Mouse (Mus musculus) midbrain, embryonic 11.5 days (tissue): ENCODE measurements around the gene Krt77. TPM values are rescaled to one million over a fixed set of nuclear protein-coding genes. Genes with fewer than 3 reads are reported as not detected.
A peak's percentile ranks its signal among the peaks of the same experiment; 100 is the strongest.

ENCODE experiments used
- ATAC-seq: fragments of 200-750 bp; cut with Nextera tagmentation; 2 replicates; pipeline ENCODE4 v1.8.0; 2017; ENCODE audit warnings: moderate TSS enrichment, moderate library complexity; ENCODE audit not compliant: low FRiP score
- DNase-seq: peaks from one replicate; pipeline ENCODE4 v3.0.0; 2015; ENCODE audit warnings: low spot score; ENCODE audit errors: missing footprints
- H3K27ac ChIP-seq: fragments of 300-500 bp; sonication (generic); 2 replicates; pipeline ENCODE4 v1.5.1; 2014; ENCODE audit warnings: low read depth, low read length
- H3K27me3 ChIP-seq: fragments of 300-500 bp; sonication (generic); 2 replicates; pipeline ENCODE4 v1.6.1; 2014; ENCODE audit warnings: mild to moderate bottlenecking, low read length, moderate library complexity, mixed read lengths; ENCODE audit not compliant: control insufficient read depth, insufficient read depth
- H3K36me3 ChIP-seq: fragments of 300-500 bp; sonication (generic); 2 replicates; pipeline ENCODE4 v1.6.1; 2014; ENCODE audit warnings: mild to moderate bottlenecking, low read length, moderate library complexity, mixed read lengths; ENCODE audit not compliant: control insufficient read depth, insufficient read depth
- H3K4me1 ChIP-seq: fragments of 300-500 bp; sonication (generic); 2 replicates; pipeline ENCODE4 v1.6.1; 2014; ENCODE audit warnings: low read length; ENCODE audit not compliant: control insufficient read depth, insufficient read depth
- H3K4me2 ChIP-seq: fragments of 300-500 bp; sonication (generic); 2 replicates; pipeline ENCODE4 v1.6.1; 2014; ENCODE audit warnings: mild to moderate bottlenecking, moderate library complexity
- H3K4me3 ChIP-seq: fragments of 300-500 bp; sonication (generic); 2 replicates; pipeline ENCODE4 v1.5.1; 2014; ENCODE audit warnings: low read depth, low read length
- H3K9ac ChIP-seq: fragments of 300-500 bp; sonication (generic); 2 replicates; pipeline ENCODE4 v1.6.1; 2014; ENCODE audit warnings: low read length
- H3K9me3 ChIP-seq: fragments of 300-500 bp; sonication (generic); 2 replicates; pipeline ENCODE4 v1.6.1; 2016; ENCODE audit warnings: low read length; ENCODE audit not compliant: control insufficient read depth
- WGBS: fragments of 180-500 bp; shearing (Covaris S2); extraction: QIAGEN DNeasy Blood & Tissue Kit; methylation state at CpG from one replicate; pipeline ENCODE4 v1.1.7; 2014; 5-methylcytosine and 5-hydroxymethylcytosine counted together
- polyA plus RNA-seq: library from polyadenylated mRNA; unstranded; fragments of >200 nt; fragmentation: Nextera tagmentation; extraction: Ambion mirVana; gene quantifications from 2 replicates; pipeline ENCODE4 v1.2.1, GENCODE M21; 2014

Gene Krt77
- not detected in 2 replicates for polyA plus RNA-seq

DNA sequence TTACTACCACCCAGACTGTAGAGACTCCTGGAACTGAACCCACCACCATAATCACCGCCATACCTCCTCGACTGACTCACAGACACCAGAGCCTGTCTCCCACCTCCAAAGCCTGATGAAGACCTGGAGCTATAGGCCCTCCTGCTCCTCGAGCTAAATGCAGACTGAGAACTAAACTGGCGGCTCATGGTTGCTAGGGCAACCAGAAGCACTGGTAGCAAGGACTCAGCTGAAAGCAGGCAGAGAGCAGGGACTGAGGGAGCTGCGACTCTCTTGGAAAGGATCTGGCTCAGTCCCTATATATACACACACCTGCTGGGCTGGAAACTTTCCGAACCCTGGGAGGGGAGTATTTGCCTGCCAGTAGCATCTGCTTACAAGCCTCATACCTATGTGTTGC, at the start of gene Krt77:
TSS of gene Krt77 (minus strand) at position 275 of the 400 bp plus-strand sequence.
- WGBS: 25% methylated on average over 6 of the region's 6 CpGs
- H3K36me3 ChIP-seq: no peaks in the 10 kb centered on the region
- no peaks in the 10 kb centered on the region for H3K4me1 ChIP-seq
- H3K27me3 ChIP-seq: no peaks in the 10 kb centered on the region
- H3K4me3 ChIP-seq: no peak within 1 kb of the TSS
- H3K27ac ChIP-seq: no peak within 1 kb of the TSS
- ATAC-seq: no peak
- no peak within 1 kb of the TSS for H3K4me2 ChIP-seq
- H3K9ac ChIP-seq: no peak within 1 kb of the TSS
- DNase-seq: no peak
- H3K9me3 ChIP-seq: no peaks in the 10 kb centered on the region

DNA sequence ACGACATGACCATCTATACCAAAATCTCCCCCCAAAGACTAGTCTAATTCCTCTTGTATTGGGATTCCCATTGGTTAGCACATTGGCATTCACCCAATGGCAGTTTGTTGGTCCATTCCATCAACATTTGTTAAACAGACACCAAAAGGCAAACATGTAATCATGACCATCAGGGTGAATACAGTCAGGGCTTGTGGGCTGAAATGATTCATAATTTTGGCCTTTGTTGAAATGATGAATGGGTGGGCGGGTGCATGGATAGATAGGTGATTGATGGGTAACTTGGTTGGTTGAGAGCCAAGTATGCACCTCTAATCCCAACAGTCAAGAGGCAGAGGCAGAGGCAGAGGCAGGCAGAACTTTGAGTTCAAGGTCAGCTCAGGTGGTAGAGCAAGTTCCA, 46.6 kb upstream of the Krt77 start:
- Histone ChIP-seq H3K9me3 (no peaks in the 10 kb centered on the region), H3K36me3 (no peaks in the 10 kb centered on the region), H3K4me3 (no peak overlapping the region), H3K27ac (no peak overlapping the region), H3K4me2 (no peak overlapping the region), H3K27me3 (no peaks in the 10 kb centered on the region), H3K9ac (no peak overlapping the region), H3K4me1 (no peaks in the 10 kb centered on the region; the same call in 1 of the 2 replicates)
- DNase-seq: no peak
- no peak for ATAC-seq
- WGBS: 70% methylated on average over 2 of the region's 2 CpGs

DNA sequence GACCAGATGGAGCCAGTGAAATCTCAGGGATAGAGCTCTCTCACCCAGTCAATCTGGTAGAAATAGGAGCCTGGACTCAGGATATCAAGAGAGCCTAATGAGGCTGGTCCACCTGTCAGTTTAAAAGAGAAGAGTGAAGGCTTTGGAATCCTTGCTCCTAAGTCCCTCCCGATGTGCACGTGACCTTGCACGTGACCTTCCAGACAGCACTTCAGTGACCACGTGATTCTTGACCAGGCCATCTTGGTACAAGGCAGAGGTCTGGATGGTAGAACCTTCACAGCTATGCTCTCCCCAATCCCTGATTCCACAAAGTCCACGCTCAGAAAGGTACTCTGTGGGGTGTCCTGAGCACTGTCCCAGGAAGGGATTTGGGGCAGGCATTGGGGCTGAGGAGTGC, 35.3 kb upstream of the Krt77 start:
- Histone ChIP-seq H3K27me3 (no peaks in the 10 kb centered on the region), H3K36me3 (no peaks in the 10 kb centered on the region), H3K9ac (no peak overlapping the region), H3K4me1 (no peaks in the 10 kb centered on the region), H3K27ac (no peak overlapping the region), H3K9me3 (no peaks in the 10 kb centered on the region), H3K4me2 (no peak overlapping the region), H3K4me3 (no peak overlapping the region)
- DNase-seq: peak; percentile 59
- no peak for ATAC-seq
- WGBS: 89% methylated on average over 5 of the region's 5 CpGs

DNA sequence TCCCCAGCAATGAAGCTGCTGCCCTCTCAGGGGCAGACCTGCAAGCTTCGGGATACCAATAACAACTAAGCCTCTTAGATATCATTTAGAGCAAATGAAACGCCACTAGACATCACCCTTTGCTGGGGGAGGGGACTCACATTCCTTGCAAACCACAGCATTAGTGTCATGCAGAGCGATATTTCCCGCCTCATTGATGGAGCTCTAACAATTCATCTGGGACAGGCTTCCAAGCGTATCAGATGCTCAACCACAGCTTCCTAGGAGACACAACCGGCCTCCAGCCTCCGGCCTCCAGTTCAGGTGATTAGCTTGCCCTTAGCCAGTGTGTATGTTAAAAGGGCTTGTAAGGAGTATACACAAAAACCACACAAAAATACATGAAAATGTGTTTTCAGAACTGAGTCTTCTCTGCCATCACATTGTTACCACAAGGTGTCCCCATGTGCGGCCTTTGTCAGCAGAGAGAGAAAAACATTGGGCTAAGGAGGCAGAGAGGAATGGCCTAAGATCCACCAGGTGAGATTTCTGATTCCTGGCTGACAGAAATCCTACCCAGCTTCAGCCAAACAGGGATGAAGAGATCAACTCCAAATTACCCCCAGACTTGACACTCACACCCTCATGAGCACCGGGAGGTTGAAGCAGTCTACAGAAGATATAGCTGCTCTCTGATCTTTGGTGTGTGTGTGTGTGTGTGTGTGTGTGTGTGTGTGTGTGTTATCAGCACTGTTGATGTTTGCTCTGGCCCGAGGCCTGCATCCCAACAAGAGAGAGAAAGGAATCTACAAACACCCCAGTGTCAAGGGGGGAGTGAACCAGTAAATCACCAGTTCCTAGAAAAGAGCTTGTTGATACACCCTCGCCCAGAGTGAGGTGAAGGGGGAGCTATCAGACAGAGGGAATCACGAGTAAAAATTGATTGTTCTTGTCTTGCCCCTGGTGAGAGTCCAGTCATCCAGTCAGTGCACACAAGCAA, 33.0 kb upstream of the Krt77 start:
- DNase-seq: peak; percentile 61
- Histone ChIP-seq H3K4me1 (no peaks in the 10 kb centered on the region), H3K27me3 (no peaks in the 10 kb centered on the region), H3K27ac (no peak overlapping the region), H3K4me2 (no peak overlapping the region), H3K36me3 (no peaks in the 10 kb centered on the region), H3K4me3 (no peak overlapping the region), H3K9me3 (no peaks in the 10 kb centered on the region), H3K9ac (no peak overlapping the region)
- WGBS: 58% methylated on average over 12 of the region's 12 CpGs
- no peak for ATAC-seq

DNA sequence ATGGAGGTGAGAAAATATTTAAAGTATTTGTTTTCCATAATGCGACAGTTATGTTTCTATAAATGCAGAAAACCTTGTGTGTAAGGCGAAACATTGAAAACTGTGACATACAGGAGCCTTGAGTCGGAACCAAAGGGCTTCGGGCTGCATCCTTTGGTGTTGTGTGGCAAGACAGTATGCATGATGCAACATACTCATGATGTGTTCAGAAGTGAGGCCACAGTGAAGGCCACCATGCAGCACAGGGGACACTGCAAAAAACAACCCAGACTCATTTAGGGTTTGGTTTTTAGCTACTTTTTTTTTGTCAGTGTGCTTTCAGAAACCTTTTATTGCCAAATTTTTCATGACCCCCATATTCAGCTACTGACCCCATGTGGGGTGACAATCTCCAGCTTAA, 25.7 kb upstream of the Krt77 start:
- DNase-seq (no peak), ATAC-seq (no peak)
- H3K4me2 ChIP-seq: no peak overlapping the region
- H3K9me3 ChIP-seq: no peaks in the 10 kb centered on the region
- no peaks in the 10 kb centered on the region for H3K27me3 ChIP-seq
- no peaks in the 10 kb centered on the region for H3K36me3 ChIP-seq
- H3K27ac ChIP-seq: no peak overlapping the region
- H3K9ac ChIP-seq: no peak overlapping the region
- WGBS: 93% methylated on average over 4 of the region's 4 CpGs
- no peaks in the 10 kb centered on the region for H3K4me1 ChIP-seq
- H3K4me3 ChIP-seq: no peak overlapping the region

DNA sequence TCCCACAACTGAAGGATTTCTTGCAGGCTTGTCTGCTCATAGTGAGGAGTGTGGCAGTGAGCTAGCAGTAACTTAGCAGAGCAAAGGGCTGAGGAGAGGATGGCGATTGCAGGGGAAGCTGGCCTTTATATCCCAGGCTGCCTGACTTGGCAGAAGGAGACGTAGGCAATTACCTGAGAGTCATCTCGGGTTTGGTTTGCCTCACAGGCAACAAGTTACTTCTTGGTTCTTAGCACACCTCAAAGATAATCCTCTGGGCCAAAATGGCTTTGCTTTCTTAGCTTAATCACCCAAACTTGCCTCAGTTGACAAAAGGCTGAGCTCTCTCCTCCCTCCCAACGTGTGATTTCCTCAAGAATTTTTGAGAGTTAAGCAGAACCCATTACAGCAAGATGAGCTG, 23.3 kb upstream of the Krt77 start, which contains the start of gene Krt76:
TSS of gene Krt76 (minus strand) at position 101 of the 400 bp plus-strand sequence.
- Histone ChIP-seq H3K4me1 (no peaks in the 10 kb centered on the region), H3K27ac (no peak within 1 kb of the TSS), H3K4me2 (no peak within 1 kb of the TSS), H3K9ac (no peak within 1 kb of the TSS), H3K27me3 (no peaks in the 10 kb centered on the region), H3K4me3 (no peak within 1 kb of the TSS), H3K36me3 (no peaks in the 10 kb centered on the region), H3K9me3 (no peaks in the 10 kb centered on the region)
- DNase-seq (no peak), ATAC-seq (no peak)
- 60% methylated on average over 4 of the region's 4 CpGs for WGBS

DNA sequence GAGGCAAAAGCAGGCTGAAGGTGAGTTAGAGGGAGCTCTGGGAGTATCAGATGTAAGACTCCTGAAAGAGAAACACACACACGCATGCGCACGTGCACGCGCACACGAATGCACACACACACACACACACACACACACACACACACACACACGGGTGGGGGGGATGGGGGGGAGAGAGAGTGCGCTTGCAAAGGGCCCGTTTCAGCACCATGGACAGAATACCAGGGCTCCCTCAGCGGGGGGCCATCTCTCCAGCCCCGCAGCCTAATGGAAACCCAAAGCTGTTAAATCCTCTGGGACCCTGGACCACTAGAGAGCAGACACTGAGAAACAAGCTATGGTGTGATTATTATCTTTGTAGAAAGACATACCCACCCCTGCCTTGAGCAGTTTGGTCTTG, 10.3 kb upstream of the Krt77 start:
- Histone ChIP-seq H3K27ac (no peak overlapping the region), H3K9ac (no peak overlapping the region), H3K4me3 (no peak overlapping the region), H3K4me1 (no peaks in the 10 kb centered on the region), H3K27me3 (no peaks in the 10 kb centered on the region), H3K36me3 (no peaks in the 10 kb centered on the region), H3K4me2 (no peak overlapping the region), H3K9me3 (no peaks in the 10 kb centered on the region)
- ATAC-seq (no peak), DNase-seq (no peak)
- 25% methylated on average over 9 of the region's 11 CpGs for WGBS

DNA sequence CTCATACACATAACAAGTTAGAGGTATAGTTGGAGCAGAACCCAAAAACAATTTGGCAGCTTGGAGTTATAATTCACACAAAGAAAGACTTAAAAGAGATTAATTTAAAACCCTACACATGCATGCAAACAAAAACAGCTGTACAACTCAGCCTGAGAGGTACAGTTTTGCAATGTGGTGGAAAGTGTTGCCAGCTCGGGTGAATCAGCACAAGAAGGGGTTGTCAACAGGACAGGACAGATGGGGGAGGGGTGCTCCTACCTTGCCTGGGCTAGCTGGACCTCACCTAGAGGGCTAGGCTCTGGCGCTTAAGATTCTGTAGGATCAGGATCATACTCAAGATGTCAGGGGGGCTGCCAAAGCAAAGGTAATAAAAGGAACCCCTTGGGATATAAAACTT, 8.5 kb upstream of the Krt77 start:
- no peaks in the 10 kb centered on the region for H3K4me1 ChIP-seq
- H3K27me3 ChIP-seq: no peaks in the 10 kb centered on the region
- no peak overlapping the region for H3K9ac ChIP-seq
- H3K9me3 ChIP-seq: no peaks in the 10 kb centered on the region
- ATAC-seq (no peak), DNase-seq (no peak)
- no peak overlapping the region for H3K27ac ChIP-seq
- no peaks in the 10 kb centered on the region for H3K36me3 ChIP-seq
- no peak overlapping the region for H3K4me2 ChIP-seq
- no peak overlapping the region for H3K4me3 ChIP-seq
- WGBS: 75% methylated on average over 2 of the region's 2 CpGs

DNA sequence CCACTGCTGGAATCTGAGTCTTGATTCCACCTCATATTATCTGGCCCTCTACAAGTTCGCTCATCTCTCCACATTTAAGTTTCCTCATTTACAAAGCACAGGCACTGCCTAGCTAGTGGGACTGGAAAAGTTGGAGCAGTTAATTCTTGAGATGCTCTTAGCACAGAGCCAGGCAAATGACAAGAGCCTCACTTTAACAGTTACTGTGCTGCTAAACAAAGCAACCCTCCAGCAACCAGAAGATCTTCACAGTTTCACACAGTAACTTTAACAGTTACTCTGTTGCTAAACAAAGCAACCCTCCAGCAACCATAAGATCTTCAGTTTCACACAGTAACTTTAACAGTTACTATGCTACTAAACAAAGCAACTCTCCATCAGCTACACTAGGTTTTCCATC, 4.9 kb upstream of the Krt77 start:
- Histone ChIP-seq H3K4me1 (no peaks in the 10 kb centered on the region), H3K9ac (no peak overlapping the region), H3K4me3 (no peak overlapping the region), H3K4me2 (no peak overlapping the region), H3K27me3 (no peaks in the 10 kb centered on the region), H3K36me3 (no peaks in the 10 kb centered on the region), H3K9me3 (no peaks in the 10 kb centered on the region), H3K27ac (no peak overlapping the region)
- 85% methylated on average over 1 of the region's 1 CpGs for WGBS
- ATAC-seq: no peak
- no peak for DNase-seq
